Mouse (Mus musculus) intestine, embryonic 14.5 days (tissue): Measurements from ENCODE around the gene Zhx3. TPM values are rescaled to one million over a fixed set of nuclear protein-coding genes. Genes with fewer than 3 reads are reported as not detected.

Source experiments
- ATAC-seq: fragments of 200-750 bp; cut with Nextera tagmentation; replicated peaks from 2 replicates; pipeline ENCODE4 v1.8.0; 2017; ENCODE audit warnings: low read depth, moderate number of reproducible peaks, moderate TSS enrichment, moderate library complexity; ENCODE audit not compliant: low FRiP score, low TSS enrichment
- DNase-seq: peaks from one replicate; pipeline ENCODE4 v3.0.0-alpha.2; 2018; ENCODE audit warnings: low spot score
- H3K27ac ChIP-seq: fragments of 300-500 bp; sonication (generic); 2 replicates; pipeline ENCODE4 v1.5.1; 2014; ENCODE audit warnings: low read depth, mild to moderate bottlenecking, control low read depth
- H3K27me3 ChIP-seq: fragments of 300-500 bp; sonication (generic); replicated peaks from 2 replicates; pipeline ENCODE4 v1.6.1; 2014; ENCODE audit warnings: low read length, control low read depth; ENCODE audit not compliant: control insufficient read depth, insufficient read depth
- H3K36me3 ChIP-seq: fragments of 300-500 bp; sonication (generic); 2 replicates; pipeline ENCODE4 v1.6.1; 2014; ENCODE audit warnings: low read length, control low read depth; ENCODE audit not compliant: control insufficient read depth, insufficient read depth
- H3K4me1 ChIP-seq: fragments of 300-500 bp; sonication (generic); replicated peaks from 2 replicates; pipeline ENCODE4 v1.6.1; 2014; ENCODE audit warnings: low read length, control low read depth, mixed read lengths; ENCODE audit not compliant: control insufficient read depth, insufficient read depth
- H3K4me2 ChIP-seq: fragments of 300-500 bp; sonication (generic); 2 replicates; pipeline ENCODE4 v1.6.1; 2014; ENCODE audit warnings: low read length
- H3K4me3 ChIP-seq: fragments of 300-500 bp; sonication (generic); 2 replicates; pipeline ENCODE4 v1.5.1; 2014; ENCODE audit warnings: low read depth, low read length, control low read depth, mixed read lengths
- H3K9ac ChIP-seq: fragments of 300-500 bp; sonication (generic); 2 replicates; pipeline ENCODE4 v1.6.1; 2014; ENCODE audit warnings: mild to moderate bottlenecking, low read length
- H3K9me3 ChIP-seq: fragments of 300-500 bp; sonication (generic); 2 replicates; pipeline ENCODE4 v1.6.1; 2016; ENCODE audit warnings: low read length, control low read depth; ENCODE audit not compliant: control insufficient read depth
- WGBS: fragments of 180-500 bp; shearing (Covaris S2); extraction: QIAGEN DNeasy Blood & Tissue Kit; methylation state at CpG from one replicate; pipeline ENCODE4 v1.1.7; 2014; 5-methylcytosine and 5-hydroxymethylcytosine counted together
- polyA plus RNA-seq: library from polyadenylated mRNA; unstranded; fragments of >200 nt; fragmentation: Nextera tagmentation; extraction: Ambion mirVana; gene quantifications from 2 replicates; pipeline ENCODE4 v1.2.1, GENCODE M21; 2014

Gene Zhx3
- polyA plus RNA-seq, 1 experiment from 2014 or later: 7.5 TPM

DNA sequence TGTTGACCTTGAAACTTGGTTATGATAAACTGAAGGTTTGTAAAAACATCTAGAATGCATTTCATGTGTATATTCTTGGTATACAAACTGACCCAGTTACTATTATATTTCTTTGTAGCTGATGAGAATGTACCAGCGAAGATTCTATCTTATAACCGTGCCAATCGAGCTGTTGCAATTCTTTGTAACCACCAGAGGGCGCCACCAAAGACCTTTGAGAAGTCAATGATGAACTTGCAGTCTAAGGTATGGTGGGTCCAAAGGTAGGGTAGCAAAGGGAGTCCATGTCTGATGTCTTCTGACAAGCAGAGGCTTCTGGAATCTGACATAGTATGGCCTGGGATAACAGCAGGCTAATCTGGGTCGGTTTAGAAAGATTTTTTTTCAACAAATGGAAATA lies 155.5 kb downstream of the Zhx3 start:
- Histone ChIP-seq H3K27me3 (no peaks in the 10 kb centered on the region), H3K9ac (no peak overlapping the region), H3K36me3 (peaks cover 97% of the 10 kb centered on the region), H3K9me3 (no peaks in the 10 kb centered on the region), H3K27ac (no peak overlapping the region), H3K4me2 (no peak overlapping the region), H3K4me3 (no peak overlapping the region), H3K4me1 (no peaks in the 10 kb centered on the region)
- no peak for ATAC-seq
- 74% methylated on average over 5 of the region's 5 CpGs for WGBS
- DNase-seq: no peak

GRCm38 (mm10) chr2:160715463-160716030 lies 157.3 kb downstream of the Zhx3 start:
- Histone ChIP-seq H3K4me1 (no peaks in the 10 kb centered on the region), H3K27me3 (no peaks in the 10 kb centered on the region), H3K27ac (no peak overlapping the region), H3K9me3 (no peaks in the 10 kb centered on the region), H3K4me2 (no peak overlapping the region), H3K9ac (no peak overlapping the region), H3K4me3 (no peak overlapping the region), H3K36me3 (peaks cover 98% of the 10 kb centered on the region)
- ATAC-seq (no peak), DNase-seq (no peak)
- WGBS: 86% methylated on average over 4 of the region's 4 CpGs

DNA sequence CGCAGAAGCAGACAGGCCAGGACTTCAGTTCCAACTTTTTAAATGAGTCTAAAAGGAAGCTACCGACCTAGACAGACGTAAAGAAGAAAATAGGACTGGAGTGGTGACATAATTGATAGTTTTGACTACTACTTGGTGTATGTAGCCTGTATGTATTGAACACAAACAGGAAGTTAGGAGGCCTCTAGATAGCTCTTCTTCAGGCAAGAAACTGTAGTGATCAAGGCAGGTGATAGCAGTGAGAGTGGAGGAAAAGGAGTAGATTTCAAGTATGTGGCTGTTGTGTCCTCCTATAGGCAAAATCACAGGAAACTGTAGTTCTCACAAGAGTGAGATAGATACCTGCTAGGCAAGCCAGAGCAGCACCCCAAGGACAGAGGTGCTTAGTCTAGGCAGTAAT lies 165.1 kb downstream of the Zhx3 start:
- H3K4me3 ChIP-seq: no peak overlapping the region
- no peak for DNase-seq
- no peaks in the 10 kb centered on the region for H3K27me3 ChIP-seq
- 93% methylated on average over 3 of the region's 3 CpGs for WGBS
- ATAC-seq: no peak
- peaks cover 92% of the 10 kb centered on the region for H3K36me3 ChIP-seq
- no peaks in the 10 kb centered on the region for H3K4me1 ChIP-seq
- no peak overlapping the region for H3K27ac ChIP-seq
- no peak overlapping the region for H3K4me2 ChIP-seq
- no peak overlapping the region for H3K9ac ChIP-seq
- H3K9me3 ChIP-seq: no peaks in the 10 kb centered on the region

DNA sequence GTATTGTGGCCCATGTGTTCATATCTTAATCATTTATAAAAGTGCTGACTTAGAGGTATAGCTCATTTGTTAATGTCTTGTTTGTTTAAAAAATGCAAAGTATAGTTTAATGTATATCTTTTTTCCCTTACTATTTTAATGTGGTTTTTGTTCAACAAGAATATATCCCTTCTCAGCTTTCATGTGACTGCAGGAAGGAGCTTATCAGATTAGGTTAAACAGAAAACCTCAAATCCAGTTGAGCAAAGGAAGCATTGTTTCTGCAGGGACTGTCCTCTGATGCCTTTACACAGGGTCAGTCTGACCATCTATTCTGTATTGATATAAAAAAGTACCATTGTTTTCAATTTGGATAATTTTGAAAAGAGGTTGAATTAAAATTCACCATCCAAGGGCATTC lies 170.0 kb downstream of the Zhx3 start:
- no peak overlapping the region for H3K4me3 ChIP-seq
- no peak overlapping the region for H3K4me2 ChIP-seq
- no peaks in the 10 kb centered on the region for H3K4me1 ChIP-seq
- DNase-seq: no peak
- ATAC-seq: no peak
- H3K27ac ChIP-seq: no peak overlapping the region
- H3K36me3 ChIP-seq: peaks cover 91% of the 10 kb centered on the region
- H3K9ac ChIP-seq: no peak overlapping the region
- no peaks in the 10 kb centered on the region for H3K9me3 ChIP-seq
- no peaks in the 10 kb centered on the region for H3K27me3 ChIP-seq

DNA sequence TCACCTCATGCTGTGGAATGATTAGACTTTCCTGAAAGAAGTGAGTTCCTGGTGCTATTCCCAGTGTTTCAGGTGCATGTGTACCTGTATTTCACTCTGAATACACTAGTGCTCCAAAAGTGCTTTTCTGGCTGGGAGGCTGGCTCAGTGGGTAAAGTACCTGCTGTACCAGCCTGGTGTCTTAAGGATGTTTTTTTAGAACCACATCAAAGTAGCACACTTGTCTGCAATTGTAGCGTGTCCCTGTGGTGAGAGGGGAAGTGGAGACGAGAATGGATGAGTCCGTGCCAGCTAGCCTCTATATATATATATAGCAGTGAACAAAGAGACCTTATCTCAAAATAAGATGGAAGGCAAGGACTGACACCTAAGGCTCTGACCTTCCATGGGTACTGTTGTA lies 171.2 kb downstream of the Zhx3 start:
- H3K27ac ChIP-seq: no peak overlapping the region
- H3K27me3 ChIP-seq: no peaks in the 10 kb centered on the region
- ATAC-seq: no peak
- no peak overlapping the region for H3K9ac ChIP-seq
- H3K4me2 ChIP-seq: no peak overlapping the region
- no peak for DNase-seq
- 91% methylated on average over 3 of the region's 3 CpGs for WGBS
- peaks cover 84% of the 10 kb centered on the region for H3K36me3 ChIP-seq
- no peaks in the 10 kb centered on the region for H3K9me3 ChIP-seq
- H3K4me1 ChIP-seq: no peaks in the 10 kb centered on the region
- no peak overlapping the region for H3K4me3 ChIP-seq

DNA sequence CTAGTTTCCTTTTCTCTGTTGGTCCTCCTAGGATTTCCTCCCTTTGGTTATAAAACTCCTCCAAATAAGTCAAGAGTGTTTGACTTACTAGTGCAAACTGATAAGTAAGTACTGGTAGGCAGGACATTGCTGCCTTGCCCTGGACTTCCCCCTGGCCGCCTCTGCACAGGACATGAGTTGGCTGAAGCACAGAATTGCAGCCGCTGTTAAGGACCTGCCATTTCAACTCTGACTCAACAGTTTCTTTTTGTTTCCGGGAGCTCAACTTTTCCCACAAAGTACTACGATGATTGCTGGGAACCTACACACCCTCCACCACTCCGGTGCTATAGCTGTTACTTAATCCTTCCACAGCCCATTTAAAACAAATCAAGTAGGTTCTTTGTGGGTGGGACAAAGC lies 172.5 kb downstream of the Zhx3 start:
- Histone ChIP-seq H3K4me1 (no peaks in the 10 kb centered on the region), H3K4me2 (no peak overlapping the region), H3K27ac (no peak overlapping the region), H3K9ac (no peak overlapping the region), H3K36me3 (peaks cover 84% of the 10 kb centered on the region), H3K27me3 (no peaks in the 10 kb centered on the region), H3K9me3 (no peaks in the 10 kb centered on the region), H3K4me3 (no peak overlapping the region)
- WGBS: 62% methylated on average over 5 of the region's 5 CpGs
- DNase-seq: no peak
- ATAC-seq: 0 out of 2 replicates have a peak, but pooled peaks have one; percentile 60

Other genes with a start within 250 kb of the Zhx3 start
- 69.1 and 76.2 TPM in 2 replicates for gene Top1, start 227.1 kb downstream of the Zhx3 start, polyA plus RNA-seq
- gene Plcg1, start 141.7 kb downstream of the Zhx3 start, polyA plus RNA-seq: 45.0 and 47.7 TPM in 2 replicates
- gene Lpin3, start 7.7 kb upstream of the Zhx3 start, polyA plus RNA-seq: 3.7 and 4.5 TPM in 2 replicates
- gene Emilin3, start 39.3 kb upstream of the Zhx3 start, polyA plus RNA-seq: 28.8 and 29.0 TPM in 2 replicates
- gene Chd6, start 236.1 kb upstream of the Zhx3 start, polyA plus RNA-seq: 28.5 and 33.8 TPM in 2 replicates